Mouse (Mus musculus) regulatory T cell (primary cell): ENCODE measurements around the gene Frs3.

Experiments
- in situ Hi-C: fragments of 300-600 bp; cut with MboI, MseI; formaldehyde crosslinking; loops from one replicate; pipeline ENCODE4 v1.15.1; 2025; ENCODE audit warnings: high pct_unique_total_duplicates

Gene Frs3

DNA sequence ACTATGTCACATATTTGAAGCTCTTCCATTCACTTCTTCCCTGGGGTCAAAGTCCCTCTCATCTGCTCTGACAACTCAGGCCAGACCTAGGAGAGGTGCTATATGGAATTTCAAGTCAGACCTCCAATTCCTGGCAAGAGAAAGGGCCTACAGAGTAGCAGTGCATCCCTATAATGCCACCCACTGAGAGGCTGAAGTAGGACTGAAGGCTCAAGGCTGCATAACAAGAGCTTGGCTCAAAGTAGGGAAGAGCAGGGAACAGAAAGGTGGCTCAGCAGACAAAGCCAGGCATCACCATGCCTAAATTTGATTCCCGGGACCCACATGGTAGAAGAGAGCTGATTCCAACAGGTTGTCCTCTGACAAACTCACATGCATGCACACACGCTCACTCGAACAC is 2.8 kb downstream of the Frs3 start:
- in situ Hi-C loops: loop anchor here (5.0 kb wide), 2 partner anchors 54 to 184 kb away; partner anchors contain the start of gene Ccnd3

DNA sequence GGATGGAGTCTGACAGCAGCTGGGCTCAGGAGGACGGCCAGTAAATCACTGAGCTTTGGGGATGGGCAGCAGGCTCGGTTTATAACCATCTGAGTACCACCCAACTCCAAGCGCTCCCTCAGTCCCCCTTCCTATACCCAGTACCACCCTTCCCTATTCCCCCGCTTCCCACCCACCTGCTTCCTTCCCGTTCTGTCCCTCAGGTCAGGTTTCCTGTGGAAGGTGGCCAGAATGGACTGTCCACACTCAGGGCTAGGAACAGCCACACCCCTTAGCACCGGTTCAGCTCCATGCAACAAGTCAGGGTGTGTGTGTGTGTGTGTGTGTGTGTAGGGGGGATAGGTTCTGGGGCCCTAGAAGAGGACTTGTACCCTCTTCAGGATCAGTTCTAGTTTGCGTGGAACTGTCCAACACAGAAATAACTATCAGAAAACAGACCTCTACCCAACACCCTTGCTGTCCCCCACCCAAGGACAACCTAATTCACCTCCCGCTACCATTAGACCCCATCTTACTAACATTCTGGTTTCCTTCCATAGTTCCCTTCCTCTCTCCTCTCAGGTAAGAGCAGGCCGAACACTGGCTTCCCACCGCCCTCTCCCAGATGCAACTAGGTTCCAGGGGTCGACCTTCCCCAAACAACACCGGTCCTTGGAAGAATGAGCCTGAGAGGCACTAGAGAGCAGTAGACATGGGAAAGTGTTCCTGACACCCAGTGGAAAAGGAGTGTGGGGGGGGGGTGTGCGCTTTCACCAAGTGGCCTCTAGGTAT is 5.0 kb downstream of the Frs3 start:
- in situ Hi-C loops: loop anchor here (5.0 kb wide), 2 partner anchors 57 to 187 kb away; partner anchors contain the start of gene Ccnd3

DNA sequence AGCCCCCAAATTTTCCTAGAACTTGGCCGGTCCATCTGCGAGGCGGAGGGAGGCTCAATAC is 5.4 kb downstream of the Frs3 start, which contains the start of gene Gm21981:
Gene Gm21981 (minus strand): TSS at position 14 of the 61 bp plus-strand sequence.
- in situ Hi-C loops: loop anchor here (5.0 kb wide), 2 partner anchors 57 to 187 kb away; partner anchors contain the start of gene Ccnd3

DNA sequence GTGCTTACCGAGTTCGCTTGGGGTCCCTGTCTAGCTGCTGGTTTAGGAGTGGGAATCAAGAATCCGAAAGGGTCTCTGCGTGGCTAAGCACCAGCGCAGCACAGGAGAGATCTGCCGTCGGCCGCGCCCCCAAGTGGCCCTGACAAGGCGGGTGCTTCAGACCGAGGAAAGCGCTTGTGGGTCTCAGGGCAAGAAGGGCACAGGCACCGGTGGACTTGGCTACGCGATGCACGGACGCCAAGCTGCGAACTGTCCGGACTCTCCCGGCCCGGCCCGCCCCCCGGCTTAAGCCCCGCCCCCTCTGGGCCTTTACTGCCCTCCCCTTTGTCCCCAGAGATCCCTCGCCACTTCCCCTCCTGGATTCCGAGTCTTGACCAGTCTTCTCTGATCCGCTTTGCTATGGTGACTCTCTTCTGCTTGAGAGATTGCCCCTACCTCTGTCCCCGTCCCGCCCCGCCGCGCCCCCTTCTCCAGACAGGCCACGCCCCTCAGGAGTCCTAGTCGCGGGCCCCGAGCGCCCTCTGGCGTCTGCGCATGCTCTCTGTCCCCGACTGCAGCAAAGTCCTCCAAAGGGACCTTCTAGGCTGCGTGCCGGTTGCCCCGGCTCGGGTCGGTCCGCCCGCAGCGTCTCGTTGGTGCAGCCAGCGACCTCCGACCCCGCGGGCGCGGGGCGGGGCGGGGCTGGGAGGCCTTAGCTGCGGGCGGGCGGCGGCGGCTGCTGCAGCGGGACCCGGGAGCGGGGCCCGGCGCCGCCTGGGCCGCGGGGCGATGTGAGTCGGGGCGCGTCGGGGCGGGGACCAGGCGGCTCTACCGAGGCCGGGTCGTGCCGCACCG is 5.9 kb downstream of the Frs3 start, which contains the start of gene Prickle4:
Gene Prickle4 (minus strand): TSS at position 234 of the 834 bp plus-strand sequence.
- in situ Hi-C loops: loop anchor here (5.0 kb wide), 2 partner anchors 57 to 187 kb away; partner anchors contain the start of gene Ccnd3

DNA sequence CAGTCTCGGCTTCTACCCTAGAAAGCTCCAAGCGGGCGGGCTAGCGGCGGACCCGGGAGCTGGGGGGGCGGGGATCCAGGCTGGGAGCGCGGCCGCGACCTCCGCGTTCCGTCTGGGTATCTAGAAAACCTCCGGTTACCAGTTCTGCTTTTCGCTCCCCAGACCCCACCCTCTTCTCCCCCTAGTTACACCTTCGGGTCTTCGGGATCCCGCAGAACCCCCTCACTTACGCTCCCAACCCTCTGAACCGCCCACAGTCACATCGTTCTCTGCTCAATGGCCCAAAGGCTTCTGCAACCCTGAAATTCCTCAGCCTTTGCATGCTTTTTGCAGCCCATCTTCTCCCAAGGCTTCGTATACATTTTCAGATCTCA is 6.5 kb downstream of the Frs3 start:
- in situ Hi-C loops: no loop called here

DNA sequence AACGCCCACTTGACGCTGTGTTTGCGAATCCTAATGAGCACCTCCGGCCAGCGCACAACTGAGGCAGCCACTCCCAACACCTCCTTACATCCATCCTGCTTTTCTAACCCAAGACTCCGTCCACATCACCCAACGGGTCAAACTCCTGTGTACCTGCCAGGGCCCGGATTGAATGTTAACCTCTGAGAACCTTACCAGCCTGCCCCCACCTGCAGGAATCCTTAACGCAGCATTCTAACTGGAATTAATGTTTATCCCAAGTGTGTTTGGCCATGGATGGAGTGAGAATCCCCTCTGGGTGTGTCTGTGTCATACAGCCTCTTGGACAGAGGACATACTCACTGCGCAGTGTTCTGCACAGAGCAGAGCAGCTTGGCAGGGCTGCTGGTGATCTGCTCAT is 9.3 kb downstream of the Frs3 start:
- in situ Hi-C loops: no loop called here

DNA sequence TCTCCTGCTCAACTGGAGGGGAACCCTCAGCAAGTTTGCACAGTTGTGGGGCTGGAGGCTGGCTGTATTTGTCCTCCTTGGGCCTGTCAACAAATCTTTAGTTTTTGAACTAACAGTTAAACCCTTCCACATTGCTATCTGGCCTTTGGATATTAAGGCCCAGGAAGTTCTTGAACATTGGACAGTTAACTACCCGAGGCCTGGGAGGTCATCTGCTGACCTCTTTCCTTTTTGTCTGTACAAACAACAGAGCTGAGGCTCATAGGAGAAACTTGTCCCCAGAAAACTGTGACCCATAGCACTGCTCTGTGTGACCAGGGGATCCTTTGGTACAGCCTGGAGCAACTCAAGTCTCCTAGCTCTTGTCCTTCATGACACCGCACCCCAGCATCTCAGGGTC is 10.2 kb downstream of the Frs3 start:
- in situ Hi-C loops: no loop called here

DNA sequence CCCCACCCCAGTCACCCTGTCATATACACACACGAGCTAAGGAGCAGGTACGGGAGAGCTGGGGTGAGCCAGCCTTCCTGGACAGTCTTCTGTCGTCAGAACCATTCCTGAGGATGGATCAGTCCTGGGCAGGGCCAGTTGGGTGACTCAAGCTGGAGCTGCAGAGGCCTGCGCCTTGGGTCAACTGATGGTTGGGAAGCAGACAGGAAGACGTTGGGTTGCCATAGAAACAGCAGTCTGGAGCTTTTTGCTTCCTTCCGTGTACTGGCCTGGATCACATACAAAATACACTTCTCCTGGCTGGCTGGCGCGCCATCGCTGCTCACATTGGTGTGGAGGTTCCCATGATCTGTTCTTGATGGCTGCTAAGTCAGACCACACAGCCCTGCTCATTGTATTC is 13.0 kb downstream of the Frs3 start:
- in situ Hi-C loops: no loop called here

DNA sequence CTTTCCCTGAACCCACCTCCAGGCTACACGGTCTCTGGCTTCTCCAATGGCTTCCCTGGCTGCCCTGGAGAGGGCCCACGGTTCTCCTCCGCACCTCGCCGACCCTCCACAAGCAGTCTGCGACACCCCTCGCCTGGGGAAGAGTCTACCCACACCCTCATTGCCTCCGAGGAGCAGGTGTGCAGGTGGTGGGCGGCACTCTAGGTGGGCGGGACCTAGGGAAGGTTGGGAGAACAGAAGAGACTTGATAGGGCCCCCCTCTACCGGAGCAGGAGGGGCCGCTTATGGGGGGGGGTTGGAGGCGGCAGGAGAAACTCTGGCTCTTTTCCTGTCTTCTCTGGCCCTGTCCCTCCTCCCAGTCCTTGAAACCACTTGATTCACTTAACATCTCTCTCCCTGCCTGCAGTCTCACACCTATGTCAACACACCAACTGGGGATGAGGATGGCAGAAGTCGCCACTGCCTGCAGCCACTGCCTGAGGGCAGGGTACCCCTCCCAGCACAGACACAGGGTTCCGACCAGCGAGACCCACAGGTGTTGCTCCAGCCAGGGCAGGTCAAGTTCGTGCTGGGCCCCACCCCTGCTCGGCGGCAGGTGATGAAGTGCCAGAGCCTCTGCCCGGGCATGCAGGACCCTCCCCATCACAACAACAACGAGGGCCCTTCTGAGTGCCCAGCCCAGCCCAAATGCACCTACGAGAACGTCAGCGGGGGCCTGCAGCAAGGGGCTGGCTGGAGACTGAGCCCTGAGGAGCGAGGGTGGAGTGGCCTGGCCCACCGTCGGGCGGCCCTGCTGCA is 13.9 kb downstream of the Frs3 start:
- in situ Hi-C loops: no loop called here

DNA sequence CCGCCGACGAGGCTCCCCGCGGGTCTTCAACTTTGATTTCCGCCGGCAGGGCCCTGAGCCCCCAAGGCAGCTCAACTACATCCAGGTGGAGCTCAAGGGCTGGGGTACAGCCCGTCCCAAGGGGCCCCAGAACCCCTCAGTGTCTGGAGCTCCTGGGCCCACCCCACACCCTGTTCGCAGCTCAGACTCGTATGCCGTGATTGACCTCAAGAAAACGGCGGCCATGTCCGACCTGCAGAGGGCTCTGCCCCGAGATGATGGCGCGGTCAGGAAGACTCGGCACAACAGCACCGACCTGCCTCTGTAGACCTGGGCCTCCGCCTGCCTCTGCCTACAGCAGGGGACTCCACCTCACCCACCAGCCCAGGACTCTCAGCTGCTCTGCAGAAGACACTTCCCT is 14.7 kb downstream of the Frs3 start:
- in situ Hi-C loops: no loop called here

DNA sequence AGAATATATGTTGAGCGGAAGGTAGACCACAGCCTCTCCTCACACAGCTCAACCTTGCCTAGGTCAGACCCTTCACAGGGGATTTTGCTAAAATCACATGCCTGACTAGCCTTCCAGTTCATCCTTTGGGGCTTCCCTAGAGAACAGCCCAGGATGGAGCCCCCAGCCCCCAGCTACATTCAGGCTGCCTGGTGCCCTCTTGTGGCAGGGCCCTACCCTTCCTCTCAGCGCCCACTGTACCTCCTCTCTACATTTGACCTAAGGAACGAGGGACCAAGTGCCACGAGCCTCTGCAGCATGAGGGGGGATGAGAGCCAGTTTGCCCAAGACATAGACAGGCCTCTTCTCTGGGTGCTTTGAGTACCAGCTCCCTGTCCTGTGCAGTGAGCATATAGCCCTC is 15.9 kb downstream of the Frs3 start:
- in situ Hi-C loops: no loop called here

DNA sequence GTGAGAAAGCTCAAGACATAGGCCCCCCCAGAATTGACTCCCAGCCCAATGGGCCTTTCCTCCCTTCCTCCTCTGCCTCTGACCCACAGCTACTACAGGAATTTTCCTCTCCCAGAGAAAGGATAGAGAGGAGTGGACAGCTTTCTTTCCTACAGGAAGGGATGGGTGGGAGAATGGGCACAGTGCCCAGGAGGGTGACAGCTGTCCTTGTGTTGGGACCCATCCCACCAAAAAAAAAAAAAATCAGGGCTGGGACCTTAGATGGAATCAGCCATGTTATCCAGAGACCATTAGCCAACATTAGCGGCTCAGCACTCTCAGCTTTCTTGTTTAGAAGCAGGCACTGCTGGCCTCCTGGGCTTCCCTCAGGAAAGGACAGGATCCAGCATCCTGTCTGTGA is 17.4 kb downstream of the Frs3 start:
- in situ Hi-C loops: no loop called here

DNA sequence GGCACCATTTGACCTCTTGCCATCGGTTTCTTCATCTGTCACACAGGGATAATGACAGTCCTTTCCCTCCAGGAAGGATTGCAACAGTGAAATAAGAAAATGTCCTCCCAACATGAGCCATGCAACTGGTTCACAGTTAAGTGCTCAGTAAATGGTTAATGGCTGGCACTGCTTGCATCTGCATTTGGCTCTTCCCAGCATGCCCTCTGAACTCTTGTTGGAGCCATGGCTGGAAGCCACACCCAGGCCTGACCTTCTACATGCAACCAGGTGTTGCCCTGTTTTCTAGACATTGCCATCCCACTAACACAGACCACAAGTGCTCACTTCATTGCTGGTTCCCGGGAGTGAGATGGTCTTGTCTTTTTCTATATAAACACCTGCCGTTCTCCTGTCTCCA is 19.1 kb downstream of the Frs3 start:
- in situ Hi-C loops: no loop called here

DNA sequence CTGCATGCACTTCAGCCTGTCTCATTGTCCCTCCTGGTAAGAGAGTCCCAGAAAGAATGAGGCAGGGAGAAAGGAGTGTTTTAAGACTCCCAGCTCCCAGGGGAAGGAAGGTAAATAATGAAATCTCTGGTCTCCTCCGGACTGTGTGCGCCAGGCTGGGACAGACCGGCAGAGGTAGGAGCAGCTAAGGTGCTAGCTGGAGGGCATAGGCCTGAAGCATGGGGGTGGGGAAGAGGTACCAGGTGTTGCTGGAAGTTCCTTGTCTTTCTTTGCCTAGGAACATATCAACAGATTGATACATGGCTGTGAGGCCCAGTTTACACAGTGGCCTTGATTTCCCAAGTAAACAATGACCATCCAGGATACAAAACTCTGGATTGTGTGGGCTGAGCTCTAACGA is 20.1 kb downstream of the Frs3 start:
- in situ Hi-C loops: no loop called here

DNA sequence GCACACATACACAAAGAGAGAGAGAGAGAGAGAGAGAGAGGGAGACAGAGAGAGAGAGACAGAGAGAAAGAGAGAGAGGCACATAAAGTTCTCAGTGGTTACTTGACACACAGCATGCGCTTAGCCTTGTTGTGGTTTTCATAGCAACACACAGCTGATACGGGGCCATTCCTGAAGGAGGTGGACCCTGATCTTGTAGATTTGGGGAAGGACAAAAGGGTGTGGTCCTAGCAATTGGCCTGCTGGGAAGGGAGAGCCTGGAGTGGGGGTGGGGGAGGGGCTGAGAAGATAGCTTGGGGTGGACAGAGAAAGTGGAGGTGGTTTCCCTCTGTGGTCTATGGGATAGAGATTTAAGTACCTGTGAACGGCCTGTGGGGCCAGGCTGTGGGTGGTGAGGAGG is 21.2 kb downstream of the Frs3 start:
- in situ Hi-C loops: no loop called here

DNA sequence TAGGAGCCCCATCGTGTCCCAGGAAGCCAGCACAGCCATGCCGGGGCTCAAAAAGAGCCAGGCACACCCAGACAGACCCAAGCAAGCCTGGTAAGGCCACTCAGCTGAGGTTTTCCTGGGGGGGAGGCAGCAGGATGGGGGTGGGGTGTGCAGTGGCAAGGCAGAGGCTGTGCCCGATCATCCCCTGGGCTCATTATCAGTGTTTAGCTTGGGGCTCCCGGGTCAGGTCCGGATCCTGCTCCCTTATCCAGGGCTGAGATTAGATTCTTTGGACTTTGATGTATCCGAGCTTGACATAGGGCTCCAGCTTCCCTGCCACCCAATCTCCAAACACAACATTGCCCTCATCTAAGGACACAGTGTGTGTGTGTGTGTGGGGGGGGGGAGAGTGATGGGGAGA is 23.1 kb downstream of the Frs3 start:
- in situ Hi-C loops: no loop called here

DNA sequence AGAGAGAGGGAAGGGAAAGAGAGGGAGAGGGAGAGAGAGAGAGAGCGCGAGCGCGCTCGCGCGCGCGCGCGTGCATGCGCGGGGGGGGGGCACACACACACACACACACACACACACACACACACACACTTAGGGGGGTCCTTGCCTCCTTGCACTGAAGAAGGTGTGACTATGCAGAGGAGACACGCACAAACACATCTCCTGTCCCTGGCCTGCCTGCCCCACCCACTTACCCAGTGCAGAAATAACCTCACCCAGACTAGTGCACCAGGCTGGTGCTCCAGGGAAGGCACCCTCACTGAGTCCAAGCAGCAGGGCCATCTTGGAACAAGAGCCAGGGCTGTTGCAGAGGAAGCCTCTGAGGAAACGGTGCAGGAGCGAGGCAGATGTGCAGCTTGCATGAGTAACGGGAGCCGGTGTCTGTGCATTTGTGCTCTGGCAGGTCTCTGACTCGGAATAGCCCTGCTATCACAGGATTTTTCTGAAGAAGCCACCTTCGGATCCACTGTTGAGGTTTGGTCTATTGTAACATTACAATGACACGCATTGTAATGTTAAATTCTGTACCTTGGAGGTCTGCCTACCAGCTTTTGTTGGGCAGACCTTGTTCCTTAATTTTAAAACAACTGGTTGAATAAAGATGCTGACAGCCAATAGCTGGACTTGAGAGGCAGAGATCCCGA is 24.2 kb downstream of the Frs3 start:
- in situ Hi-C loops: no loop called here

DNA sequence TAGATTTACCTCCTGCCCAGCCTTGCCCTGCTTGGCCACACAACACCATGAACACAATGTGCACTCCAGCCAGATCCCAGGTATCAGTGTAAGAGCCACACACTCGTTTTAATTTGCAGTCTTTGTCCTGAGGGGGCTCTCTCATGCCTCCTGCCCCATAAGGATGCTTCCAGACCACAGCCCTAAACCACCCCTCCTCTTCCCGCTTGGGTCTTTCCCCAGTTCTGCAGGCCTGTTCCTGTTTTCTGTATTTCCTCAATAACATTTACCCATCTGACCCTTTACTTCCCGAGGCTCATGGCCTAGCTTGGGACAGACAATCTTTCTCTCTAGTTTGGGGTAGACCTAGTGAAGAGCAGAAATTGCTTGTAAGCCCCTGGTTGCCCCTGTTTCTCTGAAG is 26.2 kb downstream of the Frs3 start:
- in situ Hi-C loops: no loop called here

DNA sequence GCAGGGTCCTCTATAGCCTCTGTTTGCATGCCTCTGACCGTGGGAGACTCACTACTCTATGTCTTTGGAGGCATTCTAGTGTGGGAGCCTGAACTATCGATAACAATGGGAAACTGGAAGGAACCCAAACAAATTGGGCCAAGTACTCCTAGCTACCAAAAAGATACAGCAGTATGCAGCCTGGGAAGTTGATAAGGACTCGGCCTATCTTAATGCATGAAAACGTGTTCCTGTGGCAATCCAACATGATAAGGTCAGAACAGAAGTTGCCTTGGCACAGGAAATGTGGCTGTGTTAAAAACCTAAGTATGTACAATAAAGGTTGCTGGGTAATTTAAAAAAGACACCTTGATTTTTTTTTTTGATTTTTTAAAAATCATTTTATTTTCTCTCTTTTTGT is 32.4 kb downstream of the Frs3 start:
- in situ Hi-C loops: no loop called here

DNA sequence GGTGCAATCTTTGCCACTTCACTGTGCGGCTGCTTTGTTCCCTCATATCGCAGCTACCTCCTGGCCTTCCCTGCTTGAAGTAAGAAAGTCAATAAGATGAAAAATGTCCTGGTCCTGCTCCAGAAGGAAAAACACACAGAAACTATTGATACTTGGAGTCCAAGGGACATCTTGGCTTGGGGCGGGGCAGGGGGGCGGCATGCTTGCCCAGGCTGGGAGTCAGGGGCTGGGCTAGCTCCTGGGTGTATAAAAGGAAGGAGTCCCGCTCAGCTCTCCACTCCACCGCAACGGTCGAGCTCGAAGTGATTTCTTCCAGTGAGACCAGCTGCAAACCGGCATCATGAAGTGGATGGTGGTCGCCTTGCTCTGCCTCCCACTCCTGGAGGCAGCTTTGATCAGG is 37.7 kb downstream of the Frs3 start, which contains the start of gene Pgc:
Gene Pgc (plus strand): TSS at position 277 of the 400 bp plus-strand sequence.
- in situ Hi-C loops: no loop called here

DNA sequence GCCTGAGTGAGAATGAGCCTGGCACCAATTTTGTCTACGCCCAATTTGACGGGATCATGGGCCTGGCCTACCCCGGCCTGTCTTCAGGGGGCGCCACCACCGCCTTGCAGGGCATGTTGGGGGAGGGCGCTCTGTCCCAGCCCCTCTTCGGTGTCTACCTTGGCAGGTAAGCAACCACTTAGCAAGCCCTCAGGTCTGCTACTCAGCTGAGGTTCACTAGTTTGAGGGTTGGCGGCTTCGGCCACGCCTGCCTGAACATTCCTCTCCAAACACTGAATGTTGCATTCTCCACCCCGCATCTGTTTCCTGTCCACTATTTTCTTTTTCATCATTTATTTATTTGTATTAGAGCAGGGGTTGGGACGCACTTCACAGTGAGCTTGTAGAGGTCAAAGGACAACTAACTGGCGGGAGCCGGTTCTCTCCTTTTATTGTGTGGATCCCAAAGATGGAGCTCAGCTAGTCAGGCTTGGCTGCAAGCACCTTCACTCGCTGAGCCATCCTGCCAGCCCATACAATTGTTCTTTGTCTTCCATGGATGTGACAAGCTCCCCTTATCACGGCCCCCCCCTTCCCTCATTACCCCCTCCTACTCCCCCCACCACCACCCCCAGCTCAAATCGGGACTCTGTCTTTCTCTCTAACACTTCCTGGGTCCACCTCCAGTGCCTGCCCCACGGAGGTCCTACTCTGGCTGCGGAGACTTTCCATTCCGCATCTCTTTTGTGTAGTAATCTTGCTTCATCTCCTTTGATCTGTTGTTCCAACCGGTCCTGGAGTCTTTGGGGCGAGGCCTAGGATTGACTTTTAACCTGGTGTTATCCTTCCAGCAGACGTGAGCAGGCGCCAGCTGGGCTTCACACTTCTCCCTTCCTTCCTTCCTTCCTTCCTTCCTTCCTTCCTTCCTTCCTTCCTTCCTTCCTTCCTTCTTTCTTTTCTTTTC is 42.1 kb downstream of the Frs3 start:
- in situ Hi-C loops: no loop called here
